Mouse (Mus musculus): ENCODE measurements at regions not wholly inside any gene's neighbourhood (a gene's known extent, or its start where the extent isn't known, plus 50 kb on each side); places are given as distances from the start of the nearest gene placed in this dataset.

DNA sequence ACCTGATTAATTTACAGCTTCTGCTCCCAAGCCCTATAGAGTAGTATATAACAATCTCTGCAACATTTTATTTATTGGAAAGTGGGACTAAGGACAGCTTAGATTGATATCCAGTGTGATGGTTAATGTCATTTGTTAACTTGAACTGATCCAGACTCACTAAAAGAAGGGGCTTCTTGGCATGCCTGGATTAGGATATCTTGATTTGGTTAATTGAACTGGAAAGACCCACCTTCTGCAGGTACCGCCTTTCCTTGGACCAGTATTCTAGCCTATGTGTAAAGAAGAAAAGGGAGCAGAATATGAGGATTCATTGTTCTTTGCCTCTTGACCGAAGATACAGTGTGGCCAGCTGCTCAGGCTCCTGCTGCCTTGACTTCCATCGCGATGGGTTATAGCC, 288.5 kb downstream of the Pla2g4a start:
- TF ChIP-seq POLR2A (IDR thresholded peaks at IDR 0.05; ENCODE audit: borderline replicate concordance, extremely low read depth, insufficient read depth, insufficient read length, poor library complexity, severe bottlenecking) (no peak), CTCF (IDR thresholded peaks at IDR 0.05; ENCODE audit: borderline replicate concordance, extremely low read depth, insufficient read depth, insufficient read length) (no peak)
